Mouse (Mus musculus) G1E (cell line): ENCODE measurements around the gene Smo. TPM values are rescaled to one million over a fixed set of nuclear protein-coding genes. Genes with fewer than 3 reads are reported as not detected.
A peak's percentile ranks its signal among the peaks of the same experiment; 100 is the strongest.

ENCODE experiments used
- ATAC-seq: 2 replicates; pipeline ENCODE4 v1.8.0; 2016; ENCODE audit warnings: mild to moderate bottlenecking; ENCODE audit not compliant: insufficient number of reproducible peaks, poor library complexity, low FRiP score, severe bottlenecking; ENCODE audit errors: extremely low read depth
- DNase-seq: peaks from one replicate; pipeline ENCODE4 v3.0.0; 2012; ENCODE audit warnings: low spot score
- H3K27me3 ChIP-seq: 2 replicates; pipeline ENCODE4 v1.6.1; 2012; ENCODE audit warnings: mild to moderate bottlenecking, low read length, inconsistent platforms; ENCODE audit not compliant: insufficient read depth
- H3K36me3 ChIP-seq: replicated peaks from 2 replicates; pipeline ENCODE3; 2012; ENCODE audit warnings: mild to moderate bottlenecking, inconsistent platforms
- H3K4me1 ChIP-seq: 2 replicates; pipeline ENCODE4 v1.6.1; 2012; ENCODE audit warnings: low read depth, low read length, inconsistent platforms, mixed read lengths; ENCODE audit not compliant: insufficient read depth
- H3K4me3 ChIP-seq: 2 replicates; pipeline ENCODE4 v1.5.1; 2012; ENCODE audit warnings: low read depth, mild to moderate bottlenecking, inconsistent platforms, low read length, moderate library complexity, mixed read lengths
- H3K9me3 ChIP-seq: replicated peaks from 2 replicates; pipeline ENCODE4 v1.6.1; 2012; ENCODE audit warnings: inconsistent platforms
- CTCF ChIP-seq: IDR thresholded peaks from 2 replicates; pipeline ENCODE4 v1.5.1; 2012; ENCODE audit warnings: low read depth, low read length, inconsistent platforms, mixed read lengths
- GATA1 ChIP-seq: IDR thresholded peaks from 2 replicates; pipeline ENCODE4 v1.6.1; 2012; ENCODE audit warnings: borderline replicate concordance, low read length, inconsistent platforms, mixed read lengths
- GATA2 ChIP-seq: IDR thresholded peaks from 2 replicates; pipeline ENCODE4 v1.6.1; 2012; ENCODE audit warnings: low read depth, low read length, inconsistent platforms, borderline replicate concordance
- POLR2AphosphoS5 ChIP-seq: IDR thresholded peaks from 2 replicates; pipeline ENCODE4 v1.6.1; 2012; ENCODE audit warnings: low read depth, low read length, inconsistent platforms; ENCODE audit not compliant: insufficient replicate concordance
- TAL1 ChIP-seq: conservative IDR thresholded peaks from 2 replicates; pipeline ENCODE4 v1.6.1; 2012; ENCODE audit warnings: low read depth, low read length, inconsistent platforms, mixed read lengths
- polyA plus RNA-seq: library from polyadenylated mRNA; stranded (reverse); fragments of >175 nt; gene quantifications from 2 replicates; pipeline ENCODE4 v1.2.3, GENCODE M21; 2012
- total RNA-seq, 2 experiments: library from RNA; stranded (forward) in 1 of 2; stranded (reverse) in 1 of 2; fragments of 200-1000 nt in 1 of 2; fragments of >200 nt in 1 of 2; fragmentation: Nextera tagmentation in 1 of 2; gene quantifications; 2 replicates each; pipeline ENCODE4 v1.2.3; 2014 to 2017

The Smo gene
- total and polyA plus RNA-seq, 3 experiments = 42.0 to 72.7 (median 47.8) TPM

DNA sequence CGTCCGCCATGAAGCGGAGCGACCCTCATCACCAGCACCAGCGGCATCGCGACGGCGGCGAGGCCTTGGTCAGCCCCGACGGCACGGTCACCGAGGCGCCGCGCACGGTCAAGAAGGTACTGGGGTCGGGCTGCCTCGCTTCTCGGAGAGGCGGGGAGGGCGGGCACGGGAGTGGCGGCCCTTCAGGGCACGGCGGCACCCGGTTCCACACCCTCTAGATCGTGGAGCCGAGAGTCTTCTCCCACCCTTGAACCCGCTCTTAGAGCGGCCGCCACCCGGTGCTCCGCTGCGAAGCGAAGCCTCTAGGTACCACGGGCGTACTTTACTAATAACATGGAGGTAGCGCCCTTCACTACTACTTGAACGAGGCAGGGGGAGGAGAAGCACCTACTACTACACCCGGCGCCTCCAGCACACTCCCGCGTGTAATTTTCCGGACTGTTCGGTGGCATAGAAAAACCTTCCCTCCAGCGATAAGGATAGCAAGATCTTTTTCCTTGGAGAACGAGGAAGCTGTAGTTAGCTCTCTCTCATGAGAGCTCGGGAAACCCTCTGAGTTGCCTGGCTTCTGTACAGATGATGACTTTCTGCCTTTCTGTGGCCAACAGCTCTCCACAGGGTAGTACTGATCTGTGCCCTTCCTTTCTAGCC lies 33.6 kb downstream of the Smo start:
- H3K4me3 ChIP-seq = peak overlapping the region; percentile 94
- peaks cover 16% of the 10 kb centered on the region for H3K36me3 ChIP-seq
- DNase-seq (no peak), ATAC-seq (no peak)
- H3K4me1 ChIP-seq = peaks cover 30% of the 10 kb centered on the region
- no peak for TF ChIP-seq POLR2AphosphoS5
- no peaks in the 10 kb centered on the region for H3K27me3 ChIP-seq
- no peaks in the 10 kb centered on the region for H3K9me3 ChIP-seq

DNA sequence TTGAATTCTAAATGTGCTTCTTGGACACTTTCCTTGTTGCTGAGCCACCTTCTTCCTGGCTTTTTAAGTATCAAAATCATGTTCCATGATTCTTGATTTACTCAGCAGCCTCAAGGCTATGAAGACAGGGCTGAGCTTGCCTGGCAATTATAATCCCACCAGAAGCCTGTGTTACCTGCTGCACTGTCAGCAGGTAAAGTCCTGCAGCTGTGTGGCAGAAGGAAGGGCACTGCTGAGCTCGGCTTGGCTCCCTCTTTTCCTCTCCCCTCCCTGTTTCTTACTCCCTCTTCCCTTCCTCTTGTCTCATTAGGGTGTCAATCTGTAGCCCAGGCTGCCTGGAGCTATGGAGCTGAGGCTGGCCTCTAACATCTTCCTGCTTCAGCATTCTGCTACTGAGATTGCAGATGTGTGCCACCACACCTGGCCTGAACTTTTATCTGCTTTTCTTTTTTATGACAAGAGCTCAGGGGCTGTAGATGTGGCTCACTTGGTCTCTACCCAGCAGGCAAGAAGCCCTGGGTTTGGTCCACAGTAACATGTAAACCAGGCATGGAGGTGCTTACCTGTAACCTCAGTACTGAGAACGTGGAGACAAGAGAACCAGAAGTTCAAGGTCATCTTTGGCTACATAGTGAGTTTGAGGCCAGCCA lies 35.5 kb downstream of the Smo start:
- Histone ChIP-seq H3K36me3 (peaks cover 11% of the 10 kb centered on the region), H3K27me3 (no peaks in the 10 kb centered on the region), H3K9me3 (no peaks in the 10 kb centered on the region), H3K4me1 (peaks cover 40% of the 10 kb centered on the region), H3K4me3 (no peak overlapping the region)
- DNase-seq = no peak
- TF ChIP-seq GATA2 (no peak), POLR2AphosphoS5 (no peak), CTCF (no peak), TAL1 (no peak), GATA1 (no peak)
- ATAC-seq = no peak

DNA sequence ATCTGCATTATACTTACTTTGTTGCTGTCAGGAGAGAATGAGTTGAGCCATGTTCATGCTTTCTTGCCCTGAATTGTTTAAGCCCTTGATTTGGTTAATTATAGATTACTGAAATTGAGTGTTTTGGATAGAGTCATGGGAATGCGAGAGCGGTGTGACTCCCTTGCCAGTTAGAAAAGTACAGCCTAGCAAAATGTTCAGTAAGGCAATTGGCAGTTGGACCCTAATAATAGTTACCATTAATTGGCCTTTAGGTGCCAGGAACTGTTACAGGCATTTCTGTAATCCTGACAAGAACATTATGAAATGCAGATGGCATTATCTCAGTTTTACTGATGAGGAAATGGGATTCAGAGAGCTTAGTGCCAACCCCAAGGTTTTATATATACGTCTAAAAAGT lies 36.9 kb downstream of the Smo start:
- DNase-seq = no peak
- peaks cover 48% of the 10 kb centered on the region for H3K4me1 ChIP-seq
- no peak for TF ChIP-seq POLR2AphosphoS5
- H3K4me3 ChIP-seq = no peak overlapping the region
- no peaks in the 10 kb centered on the region for H3K27me3 ChIP-seq
- no peaks in the 10 kb centered on the region for H3K9me3 ChIP-seq
- H3K36me3 ChIP-seq = peaks cover 11% of the 10 kb centered on the region
- no peak for ATAC-seq

DNA sequence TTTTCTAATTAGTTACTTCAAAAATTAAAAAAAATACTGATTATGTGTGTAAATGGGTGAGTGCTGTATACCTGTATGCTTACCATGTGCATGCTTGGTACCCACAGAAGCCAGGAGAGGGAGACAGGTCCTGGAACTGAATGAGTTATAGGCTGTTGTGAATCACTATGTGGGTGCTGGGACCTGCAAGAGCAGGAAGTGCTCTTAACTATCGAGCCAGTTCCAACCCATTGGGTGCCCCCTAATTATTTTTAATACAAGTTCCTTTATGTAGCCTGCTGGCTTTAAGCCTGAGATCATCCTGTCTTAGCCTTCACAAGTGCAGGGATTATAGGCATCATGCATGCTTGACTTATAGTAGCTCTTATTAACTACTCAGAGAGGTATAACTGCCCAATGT lies 38.9 kb downstream of the Smo start:
- H3K4me3 ChIP-seq = no peak overlapping the region
- H3K4me1 ChIP-seq = peaks cover 42% of the 10 kb centered on the region
- no peaks in the 10 kb centered on the region for H3K9me3 ChIP-seq

DNA sequence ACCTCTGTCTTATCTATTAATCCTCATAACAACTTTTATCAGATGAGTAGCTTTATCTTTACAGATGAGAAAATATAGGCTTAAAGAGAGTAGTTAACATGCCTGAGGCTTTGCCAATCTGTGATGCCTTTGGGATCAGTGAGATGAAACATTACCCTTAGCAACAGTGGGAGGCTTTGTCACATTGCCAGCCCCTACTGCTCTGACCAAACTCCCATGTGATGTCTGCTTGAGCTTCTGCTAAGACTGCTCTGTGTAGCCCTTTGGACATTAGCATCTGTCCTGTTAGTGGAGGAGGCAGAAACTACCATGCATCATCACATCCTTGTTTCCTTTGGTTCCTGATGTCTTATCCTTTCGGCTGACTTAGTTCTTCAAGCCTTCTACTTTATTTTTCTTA lies 40.3 kb downstream of the Smo start:
- H3K27me3 ChIP-seq = no peaks in the 10 kb centered on the region
- no peak overlapping the region for H3K4me3 ChIP-seq
- H3K36me3 ChIP-seq = peaks cover 14% of the 10 kb centered on the region
- TF ChIP-seq POLR2AphosphoS5 (no peak), GATA2 (no peak), CTCF (no peak), GATA1 (no peak), TAL1 (no peak)
- H3K9me3 ChIP-seq = no peaks in the 10 kb centered on the region
- ATAC-seq = no peak
- peaks cover 43% of the 10 kb centered on the region for H3K4me1 ChIP-seq
- DNase-seq = no peak

More for the DNA sequence above, 38.9 kb downstream of the Smo start:
- no peaks in the 10 kb centered on the region for H3K27me3 ChIP-seq
- TF ChIP-seq GATA2 = no peak
- TF ChIP-seq GATA1 = no peak
- TF ChIP-seq CTCF = no peak
- no peak for TF ChIP-seq TAL1
- TF ChIP-seq POLR2AphosphoS5 = no peak
- ATAC-seq (no peak), DNase-seq (no peak)
- peaks cover 14% of the 10 kb centered on the region for H3K36me3 ChIP-seq

DNA sequence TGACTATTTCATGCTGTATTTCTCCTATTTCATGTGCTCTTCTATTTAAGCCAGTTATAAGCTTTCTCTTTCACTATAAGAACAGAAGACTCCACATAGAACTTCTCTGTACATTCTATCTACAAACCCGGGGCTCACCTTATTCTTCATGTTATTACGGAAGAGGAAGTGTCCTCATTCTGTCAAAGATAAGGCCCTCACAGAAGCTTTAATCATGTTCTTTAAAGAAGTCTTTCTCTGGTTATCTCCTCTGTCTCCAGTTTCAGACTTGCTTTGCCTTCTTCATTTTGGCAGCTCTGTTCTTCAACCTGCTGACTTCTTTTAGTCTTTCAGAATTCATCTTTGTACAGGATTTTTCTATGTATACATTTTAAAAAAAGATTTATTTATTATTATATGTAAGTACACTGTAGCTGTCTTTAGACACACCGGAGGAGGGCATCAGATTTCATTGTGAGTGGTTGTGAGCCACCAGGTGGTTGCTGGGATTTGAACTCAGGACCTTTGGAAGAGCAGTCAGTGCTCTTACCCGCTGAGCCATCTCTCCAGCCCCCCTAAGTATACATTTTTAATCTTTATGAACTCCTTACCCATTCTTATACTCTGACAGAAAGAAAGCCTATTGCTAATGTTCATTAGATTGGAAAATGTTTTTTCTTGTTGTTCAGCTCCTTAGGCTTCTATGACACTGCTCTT lies 41.4 kb downstream of the Smo start:
- DNase-seq (peak; percentile 33), ATAC-seq (peak; percentile 66)
- TF ChIP-seq GATA1 (no peak), TAL1 (0 out of 2 replicates have a peak, but pooled peaks have one; percentile 11), GATA2 (no peak)
- no peak overlapping the region for H3K4me3 ChIP-seq
- H3K36me3 ChIP-seq = peaks cover 7% of the 10 kb centered on the region
- H3K4me1 ChIP-seq = peaks cover 39% of the 10 kb centered on the region
- no peaks in the 10 kb centered on the region for H3K27me3 ChIP-seq
- H3K9me3 ChIP-seq = no peaks in the 10 kb centered on the region
